Mouse (Mus musculus) bone marrow macrophage, adult 2 months (primary cell): ENCODE measurements around the gene Eya2.

ENCODE experiments used
- CTCF ChIP-seq: IDR thresholded peaks from 2 replicates; pipeline ENCODE4 v1.5.1; 2012; ENCODE audit warnings: low read depth, mild to moderate bottlenecking, low read length, moderate library complexity
- POLR2A ChIP-seq: IDR thresholded peaks from 2 replicates; pipeline ENCODE4 v1.6.1; 2012; ENCODE audit warnings: mild to moderate bottlenecking, low read depth, low read length, borderline replicate concordance

- no peak for TF ChIP-seq POLR2A
- TF ChIP-seq CTCF, result no peak
These were observed 194.8 kb downstream of the Eya2 start for GRCm38 (mm10) chr2:165789667-165790066.
